Mouse (Mus musculus) gastrocnemius, postnatal 36 days (tissue): Measurements from ENCODE around the gene Adamtsl3. TPM values are rescaled to one million over a fixed set of nuclear protein-coding genes. Genes with fewer than 3 reads are reported as not detected.
"Not testable (repeated sequence)": the region's sequence is repeated elsewhere in the genome, so short reads cannot be mapped to it uniquely, and the experiment has no call there.

Experiments used
- DNase-seq, 2 experiments: peaks; one replicate each; pipeline ENCODE4 v3.0.0; 2022
- intact Hi-C: fragments of 180-260 bp; cut with DNase I; formaldehyde crosslinking; loops from one replicate; pipeline ENCODE4 v1.15.1; 2025
- total RNA-seq, 2 experiments: library from RNA; stranded (reverse); gene quantifications; 2 replicates each; pipeline ENCODE4 v1.2.3; 2021

The Adamtsl3 gene
- total RNA-seq, 2 experiments from 2014 or later: 2.3 to 4.5 TPM

DNA sequence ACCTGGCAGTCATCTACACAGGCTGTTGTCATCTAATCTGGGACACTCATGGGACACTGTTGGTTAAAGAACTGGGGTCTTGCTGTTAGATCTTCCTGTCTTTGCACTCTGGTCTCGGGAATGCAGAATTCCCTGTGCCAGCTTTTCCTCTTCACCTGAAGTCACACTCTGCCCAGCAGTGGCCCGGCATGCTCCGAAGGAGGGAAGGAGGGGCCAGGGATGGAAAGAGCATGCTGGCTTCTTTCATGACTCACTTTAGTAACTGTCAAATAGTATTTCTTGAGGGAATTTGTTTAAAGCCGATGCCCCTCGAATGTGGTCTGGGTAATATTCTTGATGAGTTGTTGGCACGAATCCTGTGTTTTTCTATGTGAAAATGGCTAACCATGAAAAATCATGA lies 81.2 kb downstream of the Adamtsl3 start:
- DNase-seq: no peak
- intact Hi-C loops: no loop called here

- no peak for DNase-seq
- intact Hi-C loops: no loop called here
Observed at GRCm38 (mm10) chr7:82417053-82417452, 81.6 kb downstream of the Adamtsl3 start.

- intact Hi-C loops: not testable (repeated sequence)
Observed at GRCm38 (mm10) chr7:82420329-82421052, 85.0 kb downstream of the Adamtsl3 start.

DNA sequence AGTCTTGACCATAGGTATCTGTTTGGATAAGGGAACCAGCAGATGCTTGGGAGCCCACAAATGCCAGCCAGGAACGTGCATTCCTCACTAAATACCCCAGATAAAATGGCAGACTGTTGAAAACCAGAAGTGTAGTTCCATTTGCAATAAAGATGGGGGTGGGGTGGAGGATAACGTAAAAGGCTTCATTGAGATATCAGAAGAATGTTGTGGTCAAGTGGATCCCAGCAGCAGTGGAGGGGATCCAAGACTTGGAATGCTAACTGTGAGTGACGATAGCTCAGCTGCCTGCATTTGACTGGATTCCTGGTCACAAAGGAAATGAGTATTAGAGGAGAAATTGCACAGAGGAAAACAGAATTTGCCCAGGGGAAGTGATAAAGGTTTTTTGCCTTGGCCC lies 87.1 kb downstream of the Adamtsl3 start:
- intact Hi-C loops: no loop called here
- DNase-seq: no peak

More at GRCm38 (mm10) chr7:82420329-82421052, 85.0 kb downstream of the Adamtsl3 start:
- not testable (repeated sequence) for DNase-seq

GRCm38 (mm10) chr7:82423602-82424001 lies 88.1 kb downstream of the Adamtsl3 start:
- intact Hi-C loops: no loop called here
- DNase-seq: no peak

DNA sequence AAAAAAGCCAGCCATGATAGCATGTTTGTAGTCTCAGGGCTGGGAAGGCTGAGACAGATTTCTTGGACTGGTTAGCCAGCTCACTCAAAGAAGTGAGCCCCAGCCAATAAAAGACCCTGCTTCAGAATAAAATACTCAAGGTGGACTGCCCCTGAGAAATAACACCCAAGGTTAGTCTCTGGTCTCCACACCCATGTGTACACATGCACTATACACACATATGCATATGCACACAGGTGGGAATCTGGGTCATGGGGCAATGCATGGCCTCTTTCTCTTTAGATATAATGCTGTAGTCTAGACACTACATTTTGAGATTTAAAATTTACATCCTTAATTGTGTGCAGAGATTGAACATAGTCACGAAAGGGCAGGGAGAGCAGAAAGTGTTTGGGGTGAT lies 88.8 kb downstream of the Adamtsl3 start:
- intact Hi-C loops: no loop called here
- no peak for DNase-seq

DNA sequence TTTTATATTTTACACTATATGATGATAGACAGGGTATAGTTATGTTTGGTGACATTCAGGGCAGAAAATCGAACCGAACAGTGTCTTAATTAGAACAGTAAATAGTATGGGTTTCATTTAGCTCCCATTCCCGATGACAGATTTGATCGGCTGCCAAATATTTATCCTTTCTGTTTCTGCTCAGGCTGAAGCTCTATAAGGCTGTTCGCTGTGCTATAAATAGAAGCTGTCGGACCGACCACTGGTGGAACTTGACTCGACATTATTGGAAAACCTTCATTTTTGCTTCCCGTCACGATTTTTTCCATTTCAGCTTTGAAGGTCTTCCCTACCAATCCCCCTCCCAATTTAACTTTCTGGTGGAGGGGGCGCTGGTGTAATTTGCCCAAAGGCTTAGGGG lies 89.9 kb downstream of the Adamtsl3 start:
- DNase-seq: no peak

DNA sequence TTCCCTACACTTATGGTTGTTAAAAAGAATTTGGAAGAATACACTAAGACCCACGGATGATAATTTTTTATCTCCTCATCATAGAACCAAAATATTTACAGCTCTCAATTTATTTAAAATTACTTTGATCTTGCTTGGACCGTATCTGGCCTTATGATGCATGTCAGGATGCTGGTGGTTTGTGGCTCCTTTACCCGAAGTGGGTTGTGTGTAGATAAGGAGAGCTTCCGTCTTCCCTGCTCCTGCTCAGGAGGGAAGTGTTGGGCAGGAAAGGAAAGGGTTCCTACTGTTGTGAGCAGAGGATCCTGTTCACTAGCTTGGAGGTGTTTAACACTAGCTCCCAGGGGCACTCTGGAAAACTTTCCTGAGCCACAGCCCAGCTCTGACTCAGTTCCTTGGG lies 94.0 kb downstream of the Adamtsl3 start:
- no peak for DNase-seq
- intact Hi-C loops: no loop called here

More for the DNA sequence above, 89.9 kb downstream of the Adamtsl3 start:
- intact Hi-C loops: no loop called here

- intact Hi-C loops: no loop called here
- no peak for DNase-seq
Observed at GRCm38 (mm10) chr7:82431572-82431971, 96.1 kb downstream of the Adamtsl3 start.

DNA sequence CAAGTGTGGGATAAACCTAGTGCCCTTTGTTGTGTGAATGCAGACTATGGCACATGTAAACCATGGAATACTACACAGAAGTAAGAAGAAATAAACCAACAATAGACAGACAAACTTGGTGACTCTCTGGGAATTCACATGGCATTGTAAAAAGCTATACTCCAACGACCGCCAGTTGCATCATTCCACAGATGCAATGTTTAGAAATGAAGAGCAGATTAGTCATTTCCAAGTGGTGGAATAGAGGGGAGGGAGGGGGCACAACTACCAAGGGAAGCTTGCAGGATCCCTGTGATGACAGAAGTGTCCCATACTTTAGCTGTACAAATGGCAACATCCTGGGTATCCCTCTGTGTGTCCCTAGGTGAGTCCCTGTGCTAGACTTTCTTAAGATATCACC lies 97.7 kb downstream of the Adamtsl3 start:
- intact Hi-C loops: no loop called here
- no peak for DNase-seq

GRCm38 (mm10) chr7:82458376-82458775 lies 122.9 kb downstream of the Adamtsl3 start:
- DNase-seq: no peak

DNA sequence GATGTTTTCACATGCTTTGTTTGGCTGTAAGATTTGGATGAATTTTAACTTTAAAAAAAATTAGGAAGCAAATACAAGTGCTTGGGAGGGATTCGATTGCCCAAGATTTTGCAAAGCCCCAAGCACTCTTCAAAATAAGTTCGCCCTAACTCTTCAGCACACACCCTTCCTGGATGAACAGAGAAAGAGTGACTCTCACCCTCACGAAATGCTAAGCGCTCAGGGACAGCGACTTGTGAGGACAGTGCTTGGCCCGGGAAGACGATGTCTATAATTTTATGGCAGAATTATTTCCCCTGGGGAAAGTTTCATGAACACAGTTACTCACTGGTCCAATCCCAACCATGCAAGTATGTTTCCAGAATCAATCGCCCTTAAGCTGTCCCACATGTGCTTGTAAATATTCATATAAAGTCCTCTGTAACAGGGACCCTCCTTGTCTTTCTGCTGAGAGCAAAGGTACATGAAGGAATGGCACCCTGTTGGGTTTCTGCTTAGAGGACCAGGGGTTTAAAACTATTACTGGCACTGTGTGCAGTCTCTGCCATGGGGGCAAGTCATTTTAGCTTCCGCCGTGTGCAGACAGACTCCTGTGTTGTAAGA lies 127.5 kb downstream of the Adamtsl3 start:
- intact Hi-C loops: no loop called here
- DNase-seq: no peak

More at GRCm38 (mm10) chr7:82458376-82458775, 122.9 kb downstream of the Adamtsl3 start:
- intact Hi-C loops: no loop called here

- DNase-seq: no peak
- intact Hi-C loops: no loop called here
Observed at GRCm38 (mm10) chr7:82464364-82464763, 128.9 kb downstream of the Adamtsl3 start.

GRCm38 (mm10) chr7:82465437-82465836 lies 129.9 kb downstream of the Adamtsl3 start:
- no peak for DNase-seq
- intact Hi-C loops: no loop called here

GRCm38 (mm10) chr7:82476441-82477221 lies 141.1 kb downstream of the Adamtsl3 start:
- no peak for DNase-seq
- intact Hi-C loops: no loop called here

DNA sequence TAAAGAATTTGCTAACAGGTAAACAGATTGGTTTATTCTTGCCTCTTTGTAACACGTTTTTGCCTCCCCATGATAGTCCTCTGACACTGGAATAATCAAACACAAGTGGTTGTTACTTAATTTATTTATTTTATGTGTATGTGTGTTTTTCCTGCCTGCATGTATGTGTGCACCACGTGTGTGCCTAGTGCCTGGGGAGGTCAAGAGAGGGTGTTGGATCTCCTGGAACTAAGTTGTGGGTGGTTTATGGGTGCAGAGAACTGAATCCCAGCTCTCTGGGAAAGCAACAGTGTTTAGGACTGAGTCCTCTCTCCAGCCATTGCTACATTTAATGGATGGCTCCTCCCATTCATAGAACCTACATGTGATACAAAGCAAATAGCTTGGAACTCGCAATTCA lies 143.0 kb downstream of the Adamtsl3 start:
- intact Hi-C loops: no loop called here
- DNase-seq: no peak

DNA sequence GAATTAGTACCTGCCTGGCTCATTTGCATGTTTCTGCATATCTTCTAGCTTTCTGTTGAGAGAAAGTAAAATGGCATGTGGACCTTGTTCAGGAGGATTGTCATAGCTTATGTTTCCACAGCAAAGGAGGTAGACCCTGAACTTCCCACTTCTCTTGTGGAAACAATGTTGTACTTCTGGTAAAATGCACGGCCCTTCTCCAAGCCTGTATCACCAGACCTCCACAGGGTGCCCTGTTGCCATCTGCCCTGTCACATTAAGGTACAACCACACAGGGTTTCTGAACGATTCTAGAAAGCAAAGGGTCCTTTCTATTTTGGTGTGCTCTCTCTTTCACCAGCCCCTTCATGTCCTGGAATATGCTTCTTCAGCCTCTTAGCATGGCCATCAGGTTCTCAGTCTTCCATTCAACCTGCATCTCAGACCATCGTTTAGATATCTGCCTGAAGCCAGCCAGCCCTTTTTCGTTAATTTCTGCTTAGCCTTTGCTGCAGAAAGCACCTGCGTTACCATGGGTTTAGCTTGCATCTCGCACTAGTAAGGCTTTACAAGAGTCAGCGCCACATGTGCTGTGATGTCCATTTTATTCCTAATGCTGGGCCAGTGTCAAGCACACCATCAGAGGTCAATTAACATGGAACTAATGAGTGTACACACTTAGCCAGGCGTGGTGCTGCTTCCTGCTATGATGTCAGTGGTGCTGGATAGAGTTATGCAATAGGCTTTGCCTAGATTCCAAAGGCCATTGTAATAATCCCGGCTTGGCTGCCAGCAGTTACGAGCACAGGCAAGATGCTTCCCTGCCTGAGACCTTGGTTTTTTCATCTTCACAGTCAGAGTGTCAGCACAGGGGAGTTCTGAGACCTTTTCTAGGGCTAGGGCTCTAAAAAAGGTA lies 143.6 kb downstream of the Adamtsl3 start:
- intact Hi-C loops: no loop called here
- DNase-seq: peak; percentile 36 to 54

DNA sequence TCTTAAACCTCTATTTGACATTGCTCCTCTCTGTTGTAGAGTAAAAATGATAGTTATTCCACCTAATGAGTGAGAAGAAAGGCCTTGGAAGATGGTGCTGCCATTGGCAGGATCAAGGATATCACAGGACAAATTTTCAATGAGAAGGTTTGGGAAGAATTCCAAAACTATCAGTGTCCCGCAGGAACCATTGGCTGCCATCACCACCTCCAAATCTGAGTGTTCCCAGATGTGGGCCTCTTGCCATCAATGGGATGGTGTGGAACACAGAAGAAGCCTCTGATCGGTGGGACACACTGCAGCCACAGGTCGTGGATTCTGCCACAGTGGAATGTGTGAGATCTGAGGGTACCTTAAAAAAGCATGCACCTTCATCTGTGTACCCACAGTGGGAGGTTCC lies 147.9 kb downstream of the Adamtsl3 start:
- DNase-seq: peak; percentile 40 to 62

GRCm38 (mm10) chr7:82484834-82485233 lies 149.3 kb downstream of the Adamtsl3 start:
- intact Hi-C loops: no loop called here
- DNase-seq: peak in 1 of 2 experiments; percentile 42

More for the DNA sequence above, 147.9 kb downstream of the Adamtsl3 start:
- intact Hi-C loops: no loop called here

DNA sequence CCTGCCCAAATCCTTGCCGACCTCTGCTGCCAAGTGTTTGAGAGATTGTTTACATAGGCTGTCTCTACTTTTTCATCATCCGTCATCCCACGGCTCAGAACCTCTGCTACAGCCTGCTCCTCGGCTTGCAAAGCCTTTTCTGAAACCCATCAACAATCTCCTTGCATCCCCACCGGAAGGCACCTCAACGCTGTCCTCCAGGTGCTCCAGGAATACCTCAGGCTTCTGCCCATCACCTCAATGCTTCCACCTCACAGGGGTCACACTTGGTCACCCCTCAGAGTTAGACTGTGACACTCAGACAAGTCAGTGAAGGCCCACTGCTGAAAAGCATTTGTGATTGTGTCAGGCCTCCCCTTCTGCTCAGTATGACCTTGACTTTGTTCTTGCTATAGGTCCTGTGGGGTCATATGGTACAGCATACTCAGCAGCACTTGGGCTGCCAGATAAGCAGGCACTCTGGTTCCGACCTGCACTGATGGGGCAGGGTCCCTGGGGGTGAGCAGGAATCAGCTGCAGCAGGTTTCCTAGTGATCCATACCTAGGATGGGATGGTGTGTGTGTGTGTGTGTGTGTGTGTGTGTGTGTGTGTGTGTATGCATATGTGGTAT lies 150.0 kb downstream of the Adamtsl3 start:
- DNase-seq: no peak
- intact Hi-C loops: no loop called here
